Mouse (Mus musculus) forebrain, embryonic 16.5 days (tissue): ENCODE measurements around the gene Bcam. TPM values are rescaled to one million over a fixed set of nuclear protein-coding genes. Genes with fewer than 3 reads are reported as not detected.
A peak's percentile ranks its signal among the peaks of the same experiment; 100 is the strongest.
"Not testable (repeated sequence)": the region's sequence is repeated elsewhere in the genome, so short reads cannot be mapped to it uniquely, and the experiment has no call there.

Source experiments
- ATAC-seq: fragments of 200-750 bp; cut with Nextera tagmentation; 2 replicates; pipeline ENCODE4 v1.8.0; 2017; ENCODE audit warnings: mild to moderate bottlenecking, moderate library complexity
- H3K27ac ChIP-seq: fragments of 300-500 bp; sonication (generic); 2 replicates; pipeline ENCODE4 v1.5.1; 2014; ENCODE audit warnings: low read length, control low read depth
- H3K27me3 ChIP-seq: fragments of 300-500 bp; sonication (generic); replicated peaks from 2 replicates; pipeline ENCODE4 v1.6.1; 2014; ENCODE audit warnings: low read length; ENCODE audit not compliant: control insufficient read depth, insufficient read depth
- H3K36me3 ChIP-seq: fragments of 300-500 bp; sonication (generic); 2 replicates; pipeline ENCODE4 v1.6.1; 2014; ENCODE audit not compliant: control insufficient read depth, insufficient read depth
- H3K4me1 ChIP-seq: fragments of 300-500 bp; sonication (generic); replicated peaks from 2 replicates; pipeline ENCODE4 v1.6.1; 2014; ENCODE audit warnings: low read length; ENCODE audit not compliant: control insufficient read depth, insufficient read depth
- H3K4me2 ChIP-seq: fragments of 300-500 bp; sonication (generic); 2 replicates; pipeline ENCODE4 v1.6.1; 2014; ENCODE audit warnings: mild to moderate bottlenecking, low read length, control low read depth
- H3K4me3 ChIP-seq: fragments of 300-500 bp; sonication (generic); replicated peaks from 2 replicates; pipeline ENCODE4 v1.5.1; 2014; ENCODE audit warnings: mild to moderate bottlenecking, low read length, control low read depth
- H3K9ac ChIP-seq: fragments of 300-500 bp; sonication (generic); replicated peaks from 2 replicates; pipeline ENCODE4 v1.6.1; 2014; ENCODE audit warnings: low read depth, low read length, control low read depth
- H3K9me3 ChIP-seq: fragments of 300-500 bp; sonication (generic); 2 replicates; pipeline ENCODE4 v1.6.1; 2016; ENCODE audit warnings: low read length; ENCODE audit not compliant: control insufficient read depth
- WGBS: fragments of 180-500 bp; shearing (Covaris S2); extraction: QIAGEN DNeasy Blood & Tissue Kit; methylation state at CpG from one replicate; pipeline ENCODE4 v1.1.7; 2014; 5-methylcytosine and 5-hydroxymethylcytosine counted together
- polyA plus RNA-seq: library from polyadenylated mRNA; unstranded; fragments of >200 nt; fragmentation: Nextera tagmentation; extraction: Ambion mirVana; gene quantifications from 2 replicates; pipeline ENCODE4 v1.2.1, GENCODE M21; 2015

Gene Bcam
- polyA plus RNA-seq, 1 experiment from 2014 or later = 7.9 TPM

DNA sequence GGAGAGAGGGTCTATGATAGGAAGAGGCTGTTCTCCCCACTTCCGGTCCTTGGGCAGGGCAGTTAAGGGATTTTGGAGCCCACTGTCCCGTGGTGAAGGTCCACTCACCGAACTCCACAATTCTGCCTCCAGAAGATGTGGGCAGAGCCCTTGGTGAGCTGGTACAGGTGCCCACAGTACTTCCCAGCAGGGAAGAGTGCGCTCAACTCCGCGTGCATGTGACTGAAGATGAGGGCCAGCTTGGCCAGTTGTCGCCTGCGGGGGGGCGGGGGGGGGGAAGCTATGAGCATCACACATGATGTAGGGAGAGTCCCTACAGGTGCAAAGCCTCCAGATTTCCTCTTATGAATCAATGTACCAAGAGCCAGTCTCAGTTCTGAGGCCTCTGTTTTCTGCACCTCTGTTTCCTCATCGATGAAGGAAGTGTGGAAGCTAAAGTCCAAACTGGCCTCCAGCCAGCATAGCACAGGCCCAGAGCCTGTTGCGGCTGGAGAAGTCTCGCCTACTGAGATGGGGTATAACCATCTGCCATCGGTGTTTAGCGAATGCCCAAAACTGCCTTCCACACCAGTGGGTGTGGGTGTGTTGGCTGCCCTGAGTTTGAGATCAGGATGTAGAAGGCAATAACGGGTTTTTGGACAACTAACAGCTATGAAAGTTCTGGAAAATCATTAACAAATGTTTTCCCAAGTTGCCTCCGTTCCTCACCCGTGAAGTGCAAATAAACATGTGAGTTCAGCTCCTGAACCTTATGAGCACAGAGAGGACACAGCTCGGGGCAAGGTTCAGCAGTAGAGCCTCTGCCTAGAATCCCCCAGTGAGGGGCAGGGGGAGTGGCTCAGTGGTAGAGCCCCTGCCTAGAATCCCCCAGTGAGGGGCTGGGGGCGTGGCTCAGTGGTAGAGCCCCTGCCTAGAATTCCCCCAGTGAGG is 22.1 kb upstream of the Bcam start:
- Histone ChIP-seq H3K9ac (no peak overlapping the region), H3K27ac (no peak overlapping the region), H3K4me3 (no peak overlapping the region), H3K4me2 (no peak overlapping the region), H3K4me1 (peaks cover 6% of the 10 kb centered on the region), H3K36me3 (no peaks in the 10 kb centered on the region), H3K27me3 (peaks cover 25% of the 10 kb centered on the region), H3K9me3 (no peaks in the 10 kb centered on the region)
- ATAC-seq = no peak
- WGBS = 88% methylated on average over 19 of the region's 19 CpGs

DNA sequence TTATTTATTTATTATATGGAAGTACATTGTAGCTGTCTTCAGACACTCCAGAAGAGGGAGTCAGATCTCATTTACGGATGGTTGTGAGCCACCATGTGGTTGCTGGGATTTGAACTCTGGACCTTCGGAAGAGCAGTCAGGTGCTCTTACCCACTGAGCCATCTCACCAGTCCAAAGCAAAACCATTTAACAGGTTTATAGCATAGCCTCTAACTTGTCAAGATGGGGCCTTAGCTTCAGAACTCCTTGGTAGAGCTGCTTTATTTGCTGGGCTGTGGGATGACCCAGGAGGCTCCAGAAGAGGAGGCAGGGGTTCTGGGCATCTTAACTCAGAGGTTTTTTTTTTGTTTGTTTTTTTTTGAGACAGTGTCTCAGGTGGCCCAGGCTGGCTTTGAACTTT is 20.7 kb upstream of the Bcam start:
- not testable (repeated sequence) for H3K4me1 ChIP-seq, H3K9me3 ChIP-seq, H3K36me3 ChIP-seq, H3K9ac ChIP-seq, H3K27ac ChIP-seq, H3K4me2 ChIP-seq, H3K4me3 ChIP-seq, ATAC-seq
- WGBS = 92% methylated on average over 2 of the region's 2 CpGs
- H3K27me3 ChIP-seq = peaks cover 12% of the 10 kb centered on the region

DNA sequence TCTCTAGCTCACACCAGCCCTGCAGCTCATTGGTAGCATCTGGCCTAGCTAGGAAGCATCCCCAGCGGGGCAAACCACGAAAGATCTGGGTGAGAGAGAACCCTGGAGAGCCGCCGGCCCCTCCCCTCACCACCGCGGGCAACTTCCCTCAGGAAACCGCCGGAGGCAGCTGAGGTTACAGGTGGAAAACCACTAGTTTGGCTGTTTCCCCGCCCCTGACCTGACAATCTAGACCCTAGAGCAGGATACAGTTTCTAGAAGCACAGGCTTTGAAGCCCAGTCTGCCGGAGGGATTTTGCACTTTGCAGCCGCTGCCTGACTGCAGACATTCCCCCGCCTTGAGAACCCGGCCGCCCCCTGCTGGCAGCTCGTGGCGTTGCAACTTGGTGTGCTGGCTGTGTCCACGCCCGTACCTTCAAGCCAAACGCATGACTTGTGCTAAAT is 19.1 kb upstream of the Bcam start:
- peak overlapping the region; percentile 54 for H3K9ac ChIP-seq
- WGBS = under 1% methylated on average over 19 of the region's 19 CpGs
- peaks cover 6% of the 10 kb centered on the region for H3K4me1 ChIP-seq
- H3K36me3 ChIP-seq = no peaks in the 10 kb centered on the region
- no peaks in the 10 kb centered on the region for H3K9me3 ChIP-seq
- H3K27ac ChIP-seq = no peak overlapping the region
- H3K27me3 ChIP-seq = 0 out of 2 replicates have a peak, but pooled peaks cover 3% of the 10 kb centered on the region
- peak; percentile 62 for ATAC-seq
- H3K4me2 ChIP-seq = peak overlapping the region; percentile 80
- H3K4me3 ChIP-seq = peak overlapping the region; percentile 42

DNA sequence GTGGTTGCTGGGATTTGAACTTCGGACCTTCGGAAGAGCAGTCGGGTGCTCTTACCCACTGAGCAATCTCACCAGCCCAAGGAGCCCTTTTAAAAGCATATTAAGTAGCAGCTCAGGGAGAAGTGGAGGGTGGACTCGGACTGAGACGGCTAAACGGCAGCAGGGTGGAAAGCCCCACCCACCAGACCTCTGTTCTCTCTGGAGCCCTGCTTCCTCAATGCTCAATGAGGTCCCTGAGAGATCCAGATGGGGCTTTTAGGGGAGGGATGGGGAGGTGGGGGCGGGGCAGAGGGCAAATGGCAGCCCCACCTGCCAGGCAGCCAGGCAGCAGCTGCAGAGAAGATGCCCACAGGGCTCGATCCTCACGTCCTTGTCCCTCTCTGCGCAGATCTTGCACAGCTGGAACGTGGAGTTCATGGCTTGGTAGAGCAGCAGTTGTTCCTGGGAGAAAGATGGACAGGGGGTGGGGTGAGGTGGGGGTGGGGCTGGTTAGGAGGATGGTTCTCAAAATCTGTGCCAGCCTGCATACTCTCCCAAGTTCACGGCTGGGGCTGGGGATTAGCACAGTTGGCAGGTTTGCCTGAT is 15.2 kb upstream of the Bcam start:
- Histone ChIP-seq H3K9ac (no peak overlapping the region), H3K4me1 (peaks cover 6% of the 10 kb centered on the region), H3K9me3 (no peaks in the 10 kb centered on the region), H3K27ac (no peak overlapping the region), H3K36me3 (no peaks in the 10 kb centered on the region), H3K4me3 (no peak overlapping the region), H3K27me3 (0 out of 2 replicates have a peak, but pooled peaks cover 3% of the 10 kb centered on the region), H3K4me2 (no peak overlapping the region)
- no peak for ATAC-seq
- 49% methylated on average over 12 of the region's 12 CpGs for WGBS

DNA sequence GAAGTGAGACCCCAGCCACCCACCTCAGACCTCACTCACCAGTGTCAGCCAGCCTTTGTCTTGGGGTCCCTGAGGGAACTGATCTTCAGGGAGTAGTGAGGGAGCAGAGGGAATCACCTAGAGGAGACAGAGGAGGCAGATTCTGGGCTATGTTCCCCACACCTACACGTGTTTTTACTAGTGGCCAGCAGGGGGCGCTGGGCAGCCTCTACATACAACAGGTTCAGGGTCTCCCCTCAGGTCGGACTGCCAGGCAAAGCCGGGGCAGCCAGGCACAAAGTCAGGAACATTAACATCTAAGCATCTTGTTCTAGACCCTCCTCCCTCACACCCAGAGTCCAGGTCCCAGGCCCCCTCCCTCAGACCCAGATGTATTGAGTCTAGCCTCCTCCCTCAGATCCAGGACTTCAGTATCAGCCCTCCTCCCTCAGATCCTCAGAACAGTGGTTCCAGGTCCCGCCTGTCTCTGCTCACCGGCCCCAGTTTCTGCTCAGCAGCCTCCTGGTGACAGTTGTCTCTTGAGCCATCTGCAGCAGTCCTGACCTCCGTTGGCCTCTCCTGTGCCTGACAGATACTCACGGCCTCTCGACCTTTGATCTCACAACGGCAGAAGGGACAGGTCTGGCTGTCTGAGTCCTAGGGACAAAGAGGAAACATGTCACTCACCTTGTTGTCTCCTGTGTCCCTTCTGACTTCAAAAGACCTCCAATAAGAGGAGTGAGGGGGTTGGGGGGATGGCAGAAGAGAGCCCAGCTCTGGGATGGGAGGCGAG is 14.1 kb upstream of the Bcam start:
- Histone ChIP-seq H3K27me3 (no peaks in the 10 kb centered on the region), H3K4me3 (no peak overlapping the region), H3K9ac (no peak overlapping the region), H3K36me3 (no peaks in the 10 kb centered on the region), H3K4me2 (no peak overlapping the region), H3K4me1 (peaks cover 4% of the 10 kb centered on the region), H3K9me3 (no peaks in the 10 kb centered on the region), H3K27ac (no peak overlapping the region)
- WGBS = 48% methylated on average over 11 of the region's 11 CpGs
- no peak for ATAC-seq

DNA sequence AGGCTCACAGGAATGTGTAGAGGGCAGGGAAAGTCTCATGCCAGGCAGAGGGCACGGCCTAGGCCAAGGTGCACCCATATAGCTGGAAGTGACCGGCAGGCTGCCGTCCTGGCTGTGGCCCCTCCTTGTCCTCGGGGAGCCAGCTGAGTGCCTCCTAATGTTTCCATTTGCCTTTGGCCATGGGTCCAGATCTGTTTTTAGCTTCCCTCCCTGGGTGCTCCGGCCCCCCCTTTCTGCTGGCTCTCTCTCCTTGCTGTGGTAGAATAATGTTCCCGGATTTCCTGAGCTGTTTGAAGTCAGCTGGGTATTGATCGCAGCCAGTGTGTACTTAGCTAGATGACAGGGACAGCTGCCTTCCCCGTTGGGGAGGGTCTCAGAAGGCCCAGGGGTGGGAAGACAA is 12.8 kb upstream of the Bcam start:
- H3K9ac ChIP-seq = no peak overlapping the region
- H3K4me2 ChIP-seq = no peak overlapping the region
- no peak overlapping the region for H3K27ac ChIP-seq
- no peak overlapping the region for H3K4me3 ChIP-seq
- no peaks in the 10 kb centered on the region for H3K4me1 ChIP-seq
- 85% methylated on average over 8 of the region's 8 CpGs for WGBS
- H3K36me3 ChIP-seq = no peaks in the 10 kb centered on the region
- no peak for ATAC-seq
- H3K9me3 ChIP-seq = no peaks in the 10 kb centered on the region
- no peaks in the 10 kb centered on the region for H3K27me3 ChIP-seq

DNA sequence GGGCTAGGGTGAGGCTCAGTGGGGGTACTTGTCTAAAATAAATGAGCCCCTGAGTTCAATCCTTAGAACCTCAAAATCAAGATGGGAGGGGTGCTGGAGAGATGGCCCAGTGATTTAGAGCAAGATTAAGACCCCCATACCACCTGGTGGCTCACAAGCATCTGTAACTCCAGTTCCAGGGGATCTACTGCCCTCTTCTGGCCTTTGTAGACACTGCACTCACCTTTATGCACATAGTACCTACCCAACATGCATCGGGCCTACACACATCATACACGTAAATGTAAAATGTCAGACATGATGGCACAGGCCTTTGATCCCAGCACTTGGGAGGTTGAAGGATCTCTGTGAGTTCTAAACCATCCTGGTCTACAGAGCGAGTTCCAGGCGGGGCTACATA is 11.8 kb upstream of the Bcam start:
- H3K4me3 ChIP-seq = no peak overlapping the region
- no peak overlapping the region for H3K4me2 ChIP-seq
- ATAC-seq = no peak
- no peaks in the 10 kb centered on the region for H3K36me3 ChIP-seq
- 92% methylated on average over 4 of the region's 4 CpGs for WGBS
- no peak overlapping the region for H3K27ac ChIP-seq
- no peak overlapping the region for H3K9ac ChIP-seq
- H3K9me3 ChIP-seq = no peaks in the 10 kb centered on the region
- no peaks in the 10 kb centered on the region for H3K27me3 ChIP-seq
- H3K4me1 ChIP-seq = no peaks in the 10 kb centered on the region

DNA sequence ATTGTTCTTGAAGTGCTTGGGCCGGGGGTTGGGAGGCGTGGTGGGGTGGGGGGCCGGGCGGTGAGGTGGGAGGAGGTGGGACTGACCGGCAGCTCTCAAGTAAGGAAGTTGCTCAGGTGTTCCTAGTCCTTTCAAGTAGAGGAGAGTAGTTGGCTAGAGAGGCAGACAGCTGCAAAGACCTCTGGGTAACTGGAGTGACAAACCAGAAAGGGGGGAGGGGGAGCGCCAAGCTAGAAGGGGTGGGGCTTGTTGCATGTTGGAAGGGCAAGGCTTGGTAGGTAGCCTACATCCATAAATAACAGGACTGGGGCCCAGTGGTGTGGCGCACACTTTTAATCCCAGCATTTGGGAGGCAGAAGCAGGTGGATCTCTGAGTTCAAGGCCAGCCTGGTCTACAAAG is 10.9 kb upstream of the Bcam start:
- WGBS = 91% methylated on average over 7 of the region's 7 CpGs
- no peaks in the 10 kb centered on the region for H3K36me3 ChIP-seq
- H3K4me3 ChIP-seq = no peak overlapping the region
- ATAC-seq = no peak
- no peak overlapping the region for H3K27ac ChIP-seq
- H3K27me3 ChIP-seq = no peaks in the 10 kb centered on the region
- H3K4me2 ChIP-seq = no peak overlapping the region
- no peaks in the 10 kb centered on the region for H3K9me3 ChIP-seq
- no peaks in the 10 kb centered on the region for H3K4me1 ChIP-seq
- H3K9ac ChIP-seq = no peak overlapping the region

DNA sequence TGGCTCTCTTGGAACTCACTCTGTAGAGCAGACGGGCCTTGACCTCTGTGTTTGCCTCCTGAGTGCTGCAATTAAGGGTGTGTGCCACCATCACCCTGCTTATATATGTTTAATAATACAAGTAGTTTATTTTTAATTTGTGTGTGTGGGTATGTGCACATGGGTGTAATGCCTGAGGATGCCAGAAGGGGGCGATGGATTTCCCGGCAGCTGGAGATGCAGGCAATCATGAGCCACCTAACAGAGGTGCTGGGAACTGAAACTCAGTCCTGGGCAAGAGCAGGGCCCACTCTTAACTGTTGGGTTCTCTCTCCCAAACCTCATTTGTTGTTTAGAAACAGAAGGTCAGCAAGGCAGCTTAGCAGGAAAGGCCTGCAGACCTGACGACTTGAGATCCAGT is 9.1 kb upstream of the Bcam start:
- H3K4me3 ChIP-seq = no peak overlapping the region
- no peak for ATAC-seq
- no peak overlapping the region for H3K9ac ChIP-seq
- H3K4me2 ChIP-seq = no peak overlapping the region
- no peak overlapping the region for H3K27ac ChIP-seq
- H3K27me3 ChIP-seq = no peaks in the 10 kb centered on the region
- no peaks in the 10 kb centered on the region for H3K36me3 ChIP-seq
- no peaks in the 10 kb centered on the region for H3K4me1 ChIP-seq
- H3K9me3 ChIP-seq = no peaks in the 10 kb centered on the region
- 81% methylated on average over 4 of the region's 4 CpGs for WGBS
